Mouse (Mus musculus): ENCODE results near the gene Nrxn2.
A peak's percentile ranks its signal among the peaks of the same experiment; 100 is the strongest.

Nrxn2 gene

GRCm38 (mm10) chr19:6416894-6417761 lies 1.4 kb upstream of the Nrxn2 start:
- no peak for DNase-seq

- DNase-seq, result no peak
Observed at GRCm38 (mm10) chr19:6418984-6419692, 607 bp downstream of the Nrxn2 start.

GRCm38 (mm10) chr19:6419805-6420310 lies 1.3 kb downstream of the Nrxn2 start:
- DNase-seq, result no peak

GRCm38 (mm10) chr19:6420481-6421210 lies 2.1 kb downstream of the Nrxn2 start:
- DNase-seq, result no peak

GRCm38 (mm10) chr19:6421211-6421590 lies 2.7 kb downstream of the Nrxn2 start:
- DNase-seq, result no peak

GRCm38 (mm10) chr19:6422014-6422413 lies 3.5 kb downstream of the Nrxn2 start:
- no peak for DNase-seq

GRCm38 (mm10) chr19:6423241-6423640 lies 4.7 kb downstream of the Nrxn2 start:
- no peak for DNase-seq

- DNase-seq, result no peak
Observed at GRCm38 (mm10) chr19:6424137-6424881, 5.8 kb downstream of the Nrxn2 start.

GRCm38 (mm10) chr19:6425595-6425994 lies 7.1 kb downstream of the Nrxn2 start:
- no peak for DNase-seq

- no peak for DNase-seq
Observed at GRCm38 (mm10) chr19:6426703-6427500, 8.4 kb downstream of the Nrxn2 start.

GRCm38 (mm10) chr19:6427653-6428434 lies 9.3 kb downstream of the Nrxn2 start:
- no peak for DNase-seq

- no peak for DNase-seq
Observed at GRCm38 (mm10) chr19:6428501-6429200, 10.1 kb downstream of the Nrxn2 start.

GRCm38 (mm10) chr19:6443016-6443415 lies 24.5 kb downstream of the Nrxn2 start:
- no peak for DNase-seq

GRCm38 (mm10) chr19:6445761-6446423 lies 27.4 kb downstream of the Nrxn2 start:
- no peak for DNase-seq

- DNase-seq, result no peak
Observed at GRCm38 (mm10) chr19:6446736-6447437, 28.4 kb downstream of the Nrxn2 start.

GRCm38 (mm10) chr19:6448752-6449151 lies 30.2 kb downstream of the Nrxn2 start:
- no peak for DNase-seq

GRCm38 (mm10) chr19:6449841-6450240 lies 31.3 kb downstream of the Nrxn2 start:
- no peak for DNase-seq

GRCm38 (mm10) chr19:6452030-6452494 lies 33.5 kb downstream of the Nrxn2 start:
- peak; percentile 81 to 88 for DNase-seq

All from lung, adult 18-20 months (tissue).